Mouse (Mus musculus) kidney, adult 2 months (tissue): ENCODE results near the gene Nptxr. TPM values are rescaled to one million over a fixed set of nuclear protein-coding genes. Genes with fewer than 3 reads are reported as not detected.

Experiments
- DNase-seq: peaks from one replicate; pipeline ENCODE4 v3.0.0; 2021
- H3K27ac ChIP-seq: fragments of 200-500 bp; 2 replicates; pipeline ENCODE4 v1.5.1; 2012; ENCODE audit warnings: low read depth, low read length, control low read depth, inconsistent platforms; ENCODE audit not compliant: insufficient read depth
- H3K27me3 ChIP-seq: fragments of 200-500 bp; replicated peaks from 2 replicates; pipeline ENCODE4 v1.6.1; 2012; ENCODE audit warnings: mild to moderate bottlenecking, moderate library complexity, low read length, inconsistent platforms; ENCODE audit not compliant: control insufficient read depth, insufficient read depth
- H3K36me3 ChIP-seq: fragments of 200-500 bp; 2 replicates; pipeline ENCODE4 v1.6.1; 2012; ENCODE audit warnings: mild to moderate bottlenecking, moderate library complexity, low read length, inconsistent platforms; ENCODE audit not compliant: control insufficient read depth, insufficient read depth
- H3K4me1 ChIP-seq: fragments of 200-500 bp; 2 replicates; pipeline ENCODE4 v1.6.1; 2011; ENCODE audit warnings: low read length; ENCODE audit not compliant: control insufficient read depth, insufficient read depth
- H3K4me3 ChIP-seq: fragments of 200-500 bp; 2 replicates; pipeline ENCODE4 v1.5.1; 2011; ENCODE audit warnings: mild to moderate bottlenecking, low read depth, low read length, control low read depth; ENCODE audit not compliant: insufficient read depth
- CTCF ChIP-seq: fragments of 200-500 bp; conservative IDR thresholded peaks from 2 replicates; pipeline ENCODE4 v1.5.1; 2011; ENCODE audit warnings: low read depth, mild to moderate bottlenecking, control low read depth, low read length, moderate library complexity, mixed read lengths; ENCODE audit not compliant: insufficient read depth, insufficient read length
- POLR2A ChIP-seq: fragments of 200-500 bp; IDR thresholded peaks from one replicate; pipeline ENCODE4 v1.6.1; 2011; ENCODE audit warnings: low read depth, low read length, control low read depth
- WGBS: fragments of 180-500 bp; shearing (Covaris S2); methylation state at CpG from one replicate; pipeline ENCODE4 v1.1.7; 2018; 5-methylcytosine and 5-hydroxymethylcytosine counted together
- polyA plus RNA-seq: library from polyadenylated mRNA; depleted of rRNA; stranded (reverse); fragments of >200 nt; gene quantifications from 2 replicates; pipeline ENCODE4 v1.2.3, GENCODE M21; 2012

Nptxr gene
- polyA plus RNA-seq, 1 experiment, result 2.0 TPM

GRCm38 (mm10) chr15:79797096-79797495 is 7.5 kb downstream of the Nptxr start:
- H3K4me1 ChIP-seq, result no peaks in the 10 kb centered on the region
- H3K36me3 ChIP-seq, result no peaks in the 10 kb centered on the region
- H3K27me3 ChIP-seq, result no peaks in the 10 kb centered on the region
- TF ChIP-seq CTCF, result no peak
- TF ChIP-seq POLR2A, result no peak
- WGBS, result 81% methylated on average over 7 of the region's 7 CpGs
- H3K4me3 ChIP-seq, result no peak overlapping the region
- H3K27ac ChIP-seq, result no peak overlapping the region
- DNase-seq, result no peak

GRCm38 (mm10) chr15:79796256-79796655 is 8.3 kb downstream of the Nptxr start:
- no peak overlapping the region for H3K27ac ChIP-seq
- TF ChIP-seq CTCF (no peak), POLR2A (no peak)
- no peak for DNase-seq
- WGBS, result 86% methylated on average over 12 of the region's 12 CpGs
- no peaks in the 10 kb centered on the region for H3K27me3 ChIP-seq
- no peaks in the 10 kb centered on the region for H3K4me1 ChIP-seq
- H3K4me3 ChIP-seq, result no peak overlapping the region
- no peaks in the 10 kb centered on the region for H3K36me3 ChIP-seq

GRCm38 (mm10) chr15:79794173-79794572 is 10.4 kb downstream of the Nptxr start:
- TF ChIP-seq CTCF (no peak), POLR2A (no peak)
- Histone ChIP-seq H3K36me3 (no peaks in the 10 kb centered on the region), H3K4me1 (no peaks in the 10 kb centered on the region), H3K4me3 (no peak overlapping the region), H3K27ac (no peak overlapping the region), H3K27me3 (no peaks in the 10 kb centered on the region)
- WGBS, result 24% methylated on average over 20 of the region's 20 CpGs
- no peak for DNase-seq

- WGBS, result 94% methylated on average over 9 of the region's 9 CpGs
- Histone ChIP-seq H3K27me3 (no peaks in the 10 kb centered on the region), H3K27ac (no peak overlapping the region), H3K4me3 (no peak overlapping the region), H3K36me3 (no peaks in the 10 kb centered on the region), H3K4me1 (no peaks in the 10 kb centered on the region)
- TF ChIP-seq POLR2A (no peak), CTCF (no peak)
- no peak for DNase-seq
Measured at GRCm38 (mm10) chr15:79793076-79793475, 11.5 kb downstream of the Nptxr start.

DNA sequence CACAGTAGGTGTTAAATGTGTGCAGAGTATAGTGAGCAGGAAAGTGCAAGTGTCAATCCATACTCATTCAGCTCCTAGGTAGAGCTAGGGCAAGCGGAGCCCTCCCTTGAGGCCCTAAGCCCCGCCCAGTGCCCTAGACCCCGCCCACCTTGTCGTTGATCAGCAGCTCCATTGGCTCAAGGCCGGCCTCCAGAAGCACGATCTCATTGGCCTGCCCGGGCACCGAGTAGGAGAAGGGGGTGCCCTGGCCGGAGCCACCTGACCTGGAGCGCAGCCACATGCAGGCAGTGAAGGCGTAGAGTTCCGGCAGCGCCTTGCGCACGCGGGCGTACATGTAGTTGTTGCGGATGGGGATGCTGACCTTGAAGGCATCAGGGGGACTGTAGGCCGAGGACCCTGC is 12.1 kb downstream of the Nptxr start:
- H3K4me1 ChIP-seq, result no peaks in the 10 kb centered on the region
- H3K27ac ChIP-seq, result no peak overlapping the region
- DNase-seq, result no peak
- TF ChIP-seq POLR2A (no peak), CTCF (no peak)
- 32% methylated on average over 19 of the region's 19 CpGs for whole genome bisulfite sequencing
- no peak overlapping the region for H3K4me3 ChIP-seq
- no peaks in the 10 kb centered on the region for H3K27me3 ChIP-seq
- H3K36me3 ChIP-seq, result no peaks in the 10 kb centered on the region

DNA sequence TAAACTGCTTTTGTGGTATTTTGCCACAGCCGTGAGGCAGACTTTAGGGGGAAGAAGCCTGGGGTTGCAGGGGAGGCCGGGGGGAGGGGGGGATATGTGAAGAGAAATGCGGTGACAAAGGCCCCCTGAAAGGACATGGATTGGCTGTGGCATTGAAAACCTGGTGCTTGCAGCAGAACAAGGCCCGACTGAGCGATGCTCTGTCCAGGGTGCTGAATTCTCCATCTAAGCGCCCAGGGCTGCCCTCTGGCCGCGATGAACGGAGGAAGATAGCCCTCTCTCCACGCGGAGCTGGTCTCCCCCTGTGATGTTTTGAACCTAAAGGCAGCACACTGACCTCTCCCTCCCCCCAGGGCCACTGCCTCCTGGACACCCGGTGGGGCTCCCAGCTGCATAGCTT is 13.1 kb downstream of the Nptxr start:
- no peaks in the 10 kb centered on the region for H3K27me3 ChIP-seq
- DNase-seq, result peak; percentile 46
- 3% methylated on average over 12 of the region's 12 CpGs for WGBS

GRCm38 (mm10) chr15:79790905-79791304 is 13.7 kb downstream of the Nptxr start:
- Histone ChIP-seq H3K36me3 (no peaks in the 10 kb centered on the region), H3K27ac (no peak overlapping the region), H3K4me1 (no peaks in the 10 kb centered on the region), H3K4me3 (no peak overlapping the region), H3K27me3 (no peaks in the 10 kb centered on the region)
- no peak for DNase-seq
- no peak for TF ChIP-seq POLR2A
- TF ChIP-seq CTCF, result no peak
- 83% methylated on average over 6 of the region's 6 CpGs for WGBS

More for the DNA sequence above, 13.1 kb downstream of the Nptxr start:
- Histone ChIP-seq H3K4me3 (no peak overlapping the region), H3K27ac (no peak overlapping the region), H3K36me3 (no peaks in the 10 kb centered on the region), H3K4me1 (no peaks in the 10 kb centered on the region)
- TF ChIP-seq POLR2A, result no peak
- no peak for TF ChIP-seq CTCF

- H3K27me3 ChIP-seq, result no peaks in the 10 kb centered on the region
- no peak for DNase-seq
- H3K4me3 ChIP-seq, result no peak overlapping the region
- TF ChIP-seq CTCF (no peak), POLR2A (no peak)
- WGBS, result 57% methylated on average over 8 of the region's 8 CpGs
- no peak overlapping the region for H3K27ac ChIP-seq
- no peaks in the 10 kb centered on the region for H3K36me3 ChIP-seq
- H3K4me1 ChIP-seq, result no peaks in the 10 kb centered on the region
Measured at GRCm38 (mm10) chr15:79790111-79790510, 14.5 kb downstream of the Nptxr start.
